Mouse (Mus musculus) fibroblast of lung, adult 2 months (primary cell): Measurements from ENCODE around the gene Zfp873.
"Not testable (repeated sequence)": the region's sequence is repeated elsewhere in the genome, so short reads cannot be mapped to it uniquely, and the experiment has no call there.

Source experiments
- DNase-seq: peaks from one replicate; pipeline ENCODE4 v3.0.0-alpha.2; 2011; ENCODE audit warnings: low read depth

Gene Zfp873

DNA sequence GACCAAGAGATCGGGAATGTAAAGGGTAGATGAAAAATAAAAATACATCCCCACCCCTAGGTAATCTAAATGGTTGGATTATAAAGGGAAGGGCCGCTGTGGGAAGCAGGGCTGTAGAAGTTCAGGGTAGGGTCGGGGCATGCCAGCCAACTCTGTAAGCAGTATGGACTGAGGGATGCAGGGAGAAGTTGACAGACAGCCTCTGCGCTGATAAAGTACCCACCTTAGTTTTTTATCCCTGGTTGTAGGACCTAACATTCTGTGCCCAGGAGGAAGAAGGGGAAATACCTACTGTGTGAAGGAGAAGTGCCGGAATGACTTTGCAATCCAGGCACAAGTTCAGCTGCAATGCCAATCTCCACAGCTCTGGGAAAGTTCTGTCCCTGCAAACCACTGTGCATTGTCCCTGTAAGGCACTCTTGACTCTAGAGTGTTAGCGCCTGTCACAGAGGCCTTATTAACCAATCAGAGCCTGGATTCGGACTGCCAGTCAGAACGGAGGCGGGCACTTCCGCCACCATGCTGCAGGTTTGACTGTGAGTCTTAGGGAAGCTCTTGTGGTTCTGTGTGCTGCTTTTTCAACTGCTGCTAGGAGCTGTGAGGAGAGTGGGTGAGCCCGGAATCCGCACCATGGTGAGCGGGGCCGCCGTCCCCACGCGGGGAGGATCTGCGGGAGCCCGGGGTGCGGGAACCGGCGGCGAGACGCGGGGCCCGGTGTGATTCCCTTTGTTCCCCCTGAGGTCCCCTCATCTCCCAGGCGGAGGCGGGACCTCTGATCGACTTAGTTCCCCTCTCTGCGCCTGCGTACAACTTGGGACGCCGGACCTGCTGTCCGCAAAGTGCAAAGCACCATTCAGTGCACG is at the start of gene Zfp873:
TSS of gene Zfp873 (plus strand) at position 527 of the 863 bp plus-strand sequence.
- peak; percentile 81 for DNase-seq

DNA sequence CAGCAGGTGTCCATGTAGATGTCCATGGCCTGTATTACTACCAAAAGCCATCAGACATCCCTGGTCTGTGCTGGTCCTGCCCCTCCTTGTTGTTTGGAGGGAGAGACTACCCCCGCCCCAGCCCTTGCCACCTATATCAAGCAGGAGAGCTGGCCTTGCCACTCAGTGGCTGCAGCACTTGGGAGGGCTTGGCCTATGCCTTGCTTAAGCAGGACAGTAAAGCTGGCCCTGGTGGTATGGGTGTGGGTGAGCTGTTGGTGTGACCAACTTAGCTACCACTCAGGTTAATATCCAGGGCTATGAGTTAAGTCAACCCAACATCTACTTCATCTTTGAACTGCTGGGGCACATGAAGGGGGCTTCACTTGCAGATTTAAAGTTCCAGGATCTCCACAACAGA is 44.7 kb upstream of the Zfp873 start:
- DNase-seq: not testable (repeated sequence)

DNA sequence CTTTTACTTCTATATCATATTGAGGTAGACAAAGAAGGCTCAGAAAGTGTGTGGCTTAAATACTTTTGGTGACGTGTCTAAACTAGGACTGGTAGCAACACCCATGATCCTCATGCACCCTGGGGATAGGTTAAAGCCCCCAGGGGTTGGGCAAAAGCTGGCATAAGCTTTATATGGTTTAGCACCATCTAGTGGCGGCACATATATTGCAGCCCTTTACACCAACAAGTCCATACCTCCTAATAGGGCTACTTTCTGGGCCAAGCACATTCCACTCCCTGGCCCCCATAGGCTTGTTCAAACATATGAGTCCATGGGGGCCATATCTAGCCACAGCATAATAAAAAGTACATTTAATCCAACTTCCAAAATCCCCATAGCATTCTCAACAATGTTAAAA is 43.1 kb upstream of the Zfp873 start:
- not testable (repeated sequence) for DNase-seq

- DNase-seq: no peak
Measured at GRCm38 (mm10) chr10:82042191-82042590, 5.7 kb upstream of the Zfp873 start.

DNA sequence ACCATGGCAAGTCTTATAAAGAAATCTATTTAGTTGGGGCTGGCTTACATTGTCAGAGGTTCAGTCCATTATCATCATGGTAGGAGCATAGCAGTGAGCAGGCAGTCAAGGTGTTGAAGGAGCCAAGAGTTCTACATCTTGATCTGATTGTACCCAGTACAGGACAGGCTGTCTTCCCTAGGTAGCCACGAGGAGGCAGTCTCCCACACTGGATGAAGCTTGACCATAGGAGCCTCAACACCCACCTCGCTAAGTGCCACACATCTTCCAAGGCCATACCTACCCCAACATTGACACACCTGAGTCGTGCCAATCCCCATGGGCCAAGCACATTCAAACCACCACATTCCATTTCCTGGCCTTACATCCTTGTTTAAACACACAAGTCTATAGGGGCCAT is 1.3 kb upstream of the Zfp873 start:
- DNase-seq: no peak

- not testable (repeated sequence) for DNase-seq
Measured at GRCm38 (mm10) chr10:82048460-82048804, 509 bp downstream of the Zfp873 start.

DNA sequence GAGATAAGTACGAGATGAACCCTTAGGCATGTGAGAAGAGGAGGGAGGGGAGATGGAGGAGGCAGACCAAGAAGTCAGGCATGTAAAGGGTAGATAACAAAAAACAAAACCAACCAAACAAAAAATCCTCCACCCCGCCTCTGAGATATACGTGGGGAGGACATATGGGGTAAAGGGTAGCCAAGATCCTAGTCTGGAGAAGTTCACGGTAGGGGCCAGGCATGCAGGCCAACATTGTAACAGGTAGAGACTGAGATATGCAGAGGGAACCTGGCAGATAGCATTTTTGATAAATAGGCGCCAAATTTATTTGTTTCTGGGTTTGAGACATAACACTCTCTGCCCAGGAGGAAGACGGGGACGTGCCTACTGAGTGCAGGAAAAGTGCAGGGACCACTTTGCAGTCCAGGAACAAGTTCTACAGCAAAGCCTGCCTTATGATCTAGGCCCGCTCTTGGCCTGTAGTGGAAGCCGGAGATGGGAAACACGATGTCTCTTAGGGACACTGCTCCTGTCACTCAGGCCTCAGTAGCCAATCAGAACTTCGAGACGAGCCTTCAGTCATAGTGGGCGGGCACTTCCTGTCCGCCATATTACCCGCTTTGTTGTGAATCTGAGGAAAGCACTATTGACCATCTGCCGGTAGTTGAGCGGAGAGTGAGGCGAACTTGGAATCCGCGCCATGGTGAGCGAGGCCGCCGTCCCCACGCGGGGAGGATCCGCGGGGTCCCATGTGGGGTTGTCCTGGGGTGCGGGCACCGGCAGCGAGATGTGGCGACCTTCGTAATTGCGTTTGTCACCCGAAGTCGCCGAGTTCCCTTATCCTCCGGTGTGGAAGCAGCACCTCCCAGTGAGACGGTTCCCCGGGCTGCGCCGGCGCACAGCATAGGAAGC is 35.1 kb downstream of the Zfp873 start, which contains the start of gene BC024063:
TSS of gene BC024063 (plus strand) at position 626 of the 894 bp plus-strand sequence.
- peak; percentile 73 for DNase-seq

- DNase-seq: not testable (repeated sequence)
Measured at GRCm38 (mm10) chr10:82083622-82083971, 35.7 kb downstream of the Zfp873 start.
